Mouse (Mus musculus) stomach, postnatal 0 days (tissue): Measurements from ENCODE around the gene Klhdc8a.

ENCODE experiments used
- CTCF ChIP-seq: IDR thresholded peaks from 2 replicates; pipeline ENCODE4 v1.5.1; 2016; ENCODE audit warnings: antibody characterized with exemption, low read depth, mild to moderate bottlenecking, moderate library complexity
- EP300 ChIP-seq: optimal IDR thresholded peaks from 2 replicates; pipeline ENCODE3; 2016; ENCODE audit warnings: antibody characterized with exemption

- TF ChIP-seq CTCF = no peak
- no peak for TF ChIP-seq EP300
These were observed 2.4 kb upstream of the Klhdc8a start for GRCm38 (mm10) chr1:132296051-132296450.
